Mouse (Mus musculus) stomach, postnatal 0 days (tissue): ENCODE measurements around the gene Tmem56.

Experiments used
- CTCF ChIP-seq: IDR thresholded peaks from 2 replicates; pipeline ENCODE4 v1.5.1; 2016; ENCODE audit warnings: antibody characterized with exemption, low read depth, mild to moderate bottlenecking, moderate library complexity
- EP300 ChIP-seq: optimal IDR thresholded peaks from 2 replicates; pipeline ENCODE3; 2016; ENCODE audit warnings: antibody characterized with exemption

DNA sequence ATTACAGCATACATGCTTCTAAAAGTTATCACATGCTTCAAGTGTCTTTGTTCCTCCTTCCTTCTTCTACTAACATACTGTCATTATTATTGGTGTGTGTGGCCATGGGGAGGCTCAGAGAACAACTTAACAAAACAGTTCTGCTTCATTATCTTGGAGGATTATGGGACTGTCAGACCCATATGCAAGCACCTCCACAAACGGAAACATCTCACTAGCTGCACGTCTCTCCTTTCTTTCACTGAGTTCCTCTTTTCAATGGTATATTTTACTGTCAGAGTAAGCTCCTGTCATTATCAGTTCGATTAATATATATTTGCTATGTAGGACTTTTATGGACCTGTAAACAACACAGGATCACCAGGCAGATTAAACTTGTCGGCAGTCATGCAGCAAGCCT is 122.5 kb downstream of the Tmem56 start:
- no peak for TF ChIP-seq CTCF
- no peak for TF ChIP-seq EP300
